Mouse (Mus musculus): Measurements from ENCODE around the gene Ethe1. TPM values are rescaled to one million over a fixed set of nuclear protein-coding genes. Genes with fewer than 3 reads are reported as not detected.

The Ethe1 gene
- 148 and 171 TPM in 2 replicates for total RNA-seq (2015)
- total RNA-seq (2017): 59.2 and 67.7 TPM in 2 replicates

GRCm38 (mm10) chr7:24587330-24588105, at the start of gene Ethe1, which contains the start of gene Zfp575:
Gene Ethe1, plus strand, starts transcription at chr7:24587543.
Gene Zfp575, minus strand, starts transcription at chr7:24587641.
- no peak for ATAC-seq (ENCODE audit: poor library complexity, severe bottlenecking)

GRCm38 (mm10) chr7:24537591-24537990, 49.8 kb upstream of the Ethe1 start:
- no peak for ATAC-seq (ENCODE audit: poor library complexity, severe bottlenecking)

- no peak for ATAC-seq (ENCODE audit: poor library complexity, severe bottlenecking)
Observed at GRCm38 (mm10) chr7:24538154-24538553, 49.2 kb upstream of the Ethe1 start.

- ATAC-seq (ENCODE audit: poor library complexity, severe bottlenecking): peak; percentile 70
Observed at GRCm38 (mm10) chr7:24538701-24539100, 48.6 kb upstream of the Ethe1 start.

- no peak for ATAC-seq (ENCODE audit: poor library complexity, severe bottlenecking)
Observed at GRCm38 (mm10) chr7:24539686-24540085, 47.7 kb upstream of the Ethe1 start.

- ATAC-seq (ENCODE audit: poor library complexity, severe bottlenecking): no peak
Observed at GRCm38 (mm10) chr7:24544506-24544905, 42.8 kb upstream of the Ethe1 start.

- 0 out of 2 replicates have a peak, but pooled peaks have one; percentile 1 for ATAC-seq (ENCODE audit: poor library complexity, severe bottlenecking)
Observed at GRCm38 (mm10) chr7:24546068-24546614, 41.2 kb upstream of the Ethe1 start, which contains the start of the genes Pinlyp and Xrcc1. Gene Pinlyp, minus strand, starts transcription at chr7:24546118. Gene Xrcc1, plus strand, starts transcription at chr7:24546289.

GRCm38 (mm10) chr7:24546634-24547389, 40.5 kb upstream of the Ethe1 start:
- peak; percentile 100 for ATAC-seq (ENCODE audit: poor library complexity, severe bottlenecking)

- no peak for ATAC-seq (ENCODE audit: poor library complexity, severe bottlenecking)
Observed at GRCm38 (mm10) chr7:24547534-24548036, 39.8 kb upstream of the Ethe1 start.

- ATAC-seq (ENCODE audit: poor library complexity, severe bottlenecking): peak; percentile 91
Observed at GRCm38 (mm10) chr7:24551985-24552759, 35.2 kb upstream of the Ethe1 start.

- ATAC-seq (ENCODE audit: poor library complexity, severe bottlenecking): no peak
Observed at GRCm38 (mm10) chr7:24555786-24556185, 31.6 kb upstream of the Ethe1 start.

- no peak for ATAC-seq (ENCODE audit: poor library complexity, severe bottlenecking)
Observed at GRCm38 (mm10) chr7:24561450-24561849, 25.9 kb upstream of the Ethe1 start.

GRCm38 (mm10) chr7:24563191-24563836, 24.0 kb upstream of the Ethe1 start:
- ATAC-seq (ENCODE audit: poor library complexity, severe bottlenecking): no peak

- no peak for ATAC-seq (ENCODE audit: poor library complexity, severe bottlenecking)
Observed at GRCm38 (mm10) chr7:24563837-24564206, 23.5 kb upstream of the Ethe1 start.

GRCm38 (mm10) chr7:24564607-24565265, 22.6 kb upstream of the Ethe1 start:
- ATAC-seq (ENCODE audit: poor library complexity, severe bottlenecking): peak; percentile 99

GRCm38 (mm10) chr7:24565627-24566026, 21.7 kb upstream of the Ethe1 start:
- ATAC-seq (ENCODE audit: poor library complexity, severe bottlenecking): no peak

GRCm38 (mm10) chr7:24566206-24566605, 21.1 kb upstream of the Ethe1 start:
- no peak for ATAC-seq (ENCODE audit: poor library complexity, severe bottlenecking)

GRCm38 (mm10) chr7:24568512-24568911, 18.8 kb upstream of the Ethe1 start:
- ATAC-seq (ENCODE audit: poor library complexity, severe bottlenecking): no peak

GRCm38 (mm10) chr7:24571071-24571470, 16.3 kb upstream of the Ethe1 start:
- ATAC-seq (ENCODE audit: poor library complexity, severe bottlenecking): no peak
